Mouse (Mus musculus): ENCODE measurements around the gene Rlim. TPM values are rescaled to one million over a fixed set of nuclear protein-coding genes. Genes with fewer than 3 reads are reported as not detected.

Gene Rlim
- total RNA-seq, 1 experiment from 2014 or later = 58.8 TPM

Other genes with a start within 250 kb of the Rlim start
- gene Slc16a2, start 159.3 kb downstream of the Rlim start, total RNA-seq (2021) = 41.4 and 47.5 TPM in 2 replicates
- gene Nexmif, start 219.9 kb upstream of the Rlim start, total RNA-seq (2021) = 16.2 and 18.2 TPM in 2 replicates

Measured in adrenal gland, postnatal 25 days (tissue).